Mouse (Mus musculus): ENCODE measurements at regions not wholly inside any gene's neighbourhood (a gene's known extent, or its start where the extent isn't known, plus 50 kb on each side); places are given as distances from the start of the nearest gene placed in this dataset.

DNA sequence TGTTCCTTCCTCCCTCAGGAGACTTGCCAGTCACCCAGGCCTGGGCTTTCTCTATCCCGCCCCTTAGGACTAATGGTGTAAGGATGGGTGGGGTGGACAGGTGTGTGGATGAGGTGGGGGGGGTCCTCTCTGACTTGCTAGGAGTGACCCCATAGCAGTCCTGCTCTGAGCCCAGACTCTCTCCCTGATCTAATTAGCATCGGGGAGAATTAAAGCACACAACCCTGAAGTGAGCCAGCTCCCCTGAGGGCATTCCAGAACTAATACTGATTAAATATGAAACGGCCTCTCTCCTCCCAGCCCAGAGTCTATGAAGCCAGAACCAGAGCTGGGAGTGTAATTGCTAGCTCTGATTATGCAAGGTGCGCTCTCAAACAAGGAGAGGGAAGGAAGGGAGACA is 346.1 kb downstream of the Ptpru start:
- Histone ChIP-seq H3K27me3 (ENCODE audit: control insufficient read depth, insufficient read depth, low read length) (no peaks in the 10 kb centered on the region), H3K4me1 (ENCODE audit: control insufficient read depth, insufficient read depth, low read length) (peaks cover 3% of the 10 kb centered on the region), H3K27ac (ENCODE audit: control insufficient read depth, insufficient read depth, low read depth, low read length) (no peak overlapping the region), H3K4me3 (ENCODE audit: control insufficient read depth, low read depth, low read length) (no peak overlapping the region), H3K36me3 (ENCODE audit: control insufficient read depth, insufficient read depth, low read length) (no peaks in the 10 kb centered on the region)
- TF ChIP-seq CTCF (IDR thresholded peaks at IDR 0.05; ENCODE audit: control insufficient read depth, insufficient read depth, insufficient replicate concordance, low read depth, low read length) (no peak), POLR2A (IDR thresholded peaks at IDR 0.05; ENCODE audit: control insufficient read depth, low read depth, low read length) (no peak)

DNA sequence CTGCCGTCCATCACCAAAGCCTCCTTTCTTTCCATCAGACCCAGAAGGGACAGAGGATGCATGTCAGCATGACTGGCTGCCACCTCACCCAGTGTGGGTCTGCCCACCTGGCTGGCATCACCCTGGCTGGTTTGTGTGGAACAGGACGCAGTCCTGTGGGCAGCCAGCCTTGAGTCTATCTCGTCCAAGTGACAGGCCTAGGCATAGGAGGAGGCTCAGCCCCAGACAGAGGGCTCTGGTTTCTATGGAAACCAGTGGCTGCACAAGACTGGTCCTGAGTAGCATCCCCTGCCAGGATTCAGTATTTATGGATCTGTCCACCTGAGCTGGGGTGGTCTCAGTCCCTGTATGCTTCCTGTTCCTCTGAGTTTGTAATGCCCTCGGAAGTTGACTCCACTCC is 344.4 kb downstream of the Ptpru start:
- Histone ChIP-seq H3K4me3 (ENCODE audit: control insufficient read depth, low read depth, low read length) (no peak overlapping the region), H3K36me3 (ENCODE audit: control insufficient read depth, insufficient read depth, low read length) (no peaks in the 10 kb centered on the region), H3K27me3 (ENCODE audit: control insufficient read depth, insufficient read depth, low read length) (no peaks in the 10 kb centered on the region), H3K27ac (ENCODE audit: control insufficient read depth, insufficient read depth, low read depth, low read length) (no peak overlapping the region), H3K4me1 (ENCODE audit: control insufficient read depth, insufficient read depth, low read length) (peaks cover 3% of the 10 kb centered on the region)
- TF ChIP-seq CTCF (IDR thresholded peaks at IDR 0.05; ENCODE audit: control insufficient read depth, insufficient read depth, insufficient replicate concordance, low read depth, low read length) = no peak
- no peak for TF ChIP-seq POLR2A (IDR thresholded peaks at IDR 0.05; ENCODE audit: control insufficient read depth, low read depth, low read length)

DNA sequence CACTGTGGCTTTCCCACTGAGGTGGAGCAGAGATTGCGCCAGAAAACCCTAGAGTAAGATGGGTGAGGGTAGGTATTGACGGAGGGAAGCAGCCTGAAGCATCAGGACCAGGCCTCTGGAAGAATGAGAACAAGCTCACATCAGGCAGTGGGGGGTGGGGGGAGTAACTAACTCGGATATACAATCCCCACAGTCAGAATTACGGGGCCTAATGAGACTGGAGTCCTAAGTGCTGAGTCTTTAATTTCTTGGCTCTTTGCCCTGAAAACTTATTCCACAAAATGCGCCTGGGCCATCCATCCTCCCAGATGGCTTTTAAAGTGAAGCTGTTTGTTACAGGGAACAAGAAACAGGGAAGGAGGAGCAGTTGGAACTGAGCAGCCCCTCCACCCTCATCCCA is 341.2 kb downstream of the Ptpru start:
- Histone ChIP-seq H3K36me3 (ENCODE audit: control insufficient read depth, insufficient read depth, low read length) (no peaks in the 10 kb centered on the region), H3K27me3 (ENCODE audit: control insufficient read depth, insufficient read depth, low read length) (no peaks in the 10 kb centered on the region), H3K4me1 (ENCODE audit: control insufficient read depth, insufficient read depth, low read length) (no peaks in the 10 kb centered on the region), H3K27ac (ENCODE audit: control insufficient read depth, insufficient read depth, low read depth, low read length) (no peak overlapping the region), H3K4me3 (ENCODE audit: control insufficient read depth, low read depth, low read length) (no peak overlapping the region)
- TF ChIP-seq POLR2A (IDR thresholded peaks at IDR 0.05; ENCODE audit: control insufficient read depth, low read depth, low read length) (no peak), CTCF (IDR thresholded peaks at IDR 0.05; ENCODE audit: control insufficient read depth, insufficient read depth, insufficient replicate concordance, low read depth, low read length) (no peak)

DNA sequence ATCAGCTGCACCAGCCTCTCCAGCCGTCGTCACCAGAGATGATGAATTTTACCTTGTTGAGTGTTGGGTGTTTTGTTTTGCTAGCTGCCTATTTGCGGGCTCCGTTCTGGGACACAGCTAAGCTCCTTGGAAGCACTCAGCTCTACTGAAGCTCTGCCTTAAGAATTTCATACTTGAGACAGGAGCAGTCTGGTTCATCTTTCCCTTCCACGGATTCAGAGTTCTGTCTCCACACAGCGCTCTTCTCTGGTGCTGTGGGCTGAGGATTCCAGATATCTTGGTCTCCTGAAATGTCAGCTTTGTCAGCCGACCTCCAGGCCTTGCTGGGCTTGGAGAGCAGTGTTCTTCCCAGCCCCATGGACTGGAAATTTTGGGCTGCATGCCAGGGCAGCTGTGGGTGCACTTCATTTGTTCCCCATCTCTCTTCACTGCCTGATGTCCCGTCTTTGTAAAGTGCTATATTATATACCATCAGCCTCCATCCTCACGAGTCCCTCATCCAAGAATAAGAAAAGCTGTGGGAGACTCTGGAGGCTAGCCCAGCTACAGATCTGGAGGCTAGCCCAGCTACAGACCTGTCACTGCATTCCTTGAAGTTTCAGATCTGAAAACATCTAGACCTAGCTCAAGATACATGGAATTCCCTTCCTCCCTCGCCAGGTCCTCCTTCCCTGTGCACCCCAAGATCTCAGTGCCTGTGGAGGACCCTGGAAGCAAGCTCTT is 337.0 kb downstream of the Ptpru start:
- Histone ChIP-seq H3K27me3 (ENCODE audit: control insufficient read depth, insufficient read depth, low read length) (no peaks in the 10 kb centered on the region), H3K4me1 (ENCODE audit: control insufficient read depth, insufficient read depth, low read length) (no peaks in the 10 kb centered on the region), H3K36me3 (ENCODE audit: control insufficient read depth, insufficient read depth, low read length) (no peaks in the 10 kb centered on the region), H3K27ac (ENCODE audit: control insufficient read depth, insufficient read depth, low read depth, low read length) (no peak overlapping the region), H3K4me3 (ENCODE audit: control insufficient read depth, low read depth, low read length) (no peak overlapping the region)
- TF ChIP-seq POLR2A (IDR thresholded peaks at IDR 0.05; ENCODE audit: control insufficient read depth, low read depth, low read length) (no peak), CTCF (IDR thresholded peaks at IDR 0.05; ENCODE audit: control insufficient read depth, insufficient read depth, insufficient replicate concordance, low read depth, low read length) (no peak)

DNA sequence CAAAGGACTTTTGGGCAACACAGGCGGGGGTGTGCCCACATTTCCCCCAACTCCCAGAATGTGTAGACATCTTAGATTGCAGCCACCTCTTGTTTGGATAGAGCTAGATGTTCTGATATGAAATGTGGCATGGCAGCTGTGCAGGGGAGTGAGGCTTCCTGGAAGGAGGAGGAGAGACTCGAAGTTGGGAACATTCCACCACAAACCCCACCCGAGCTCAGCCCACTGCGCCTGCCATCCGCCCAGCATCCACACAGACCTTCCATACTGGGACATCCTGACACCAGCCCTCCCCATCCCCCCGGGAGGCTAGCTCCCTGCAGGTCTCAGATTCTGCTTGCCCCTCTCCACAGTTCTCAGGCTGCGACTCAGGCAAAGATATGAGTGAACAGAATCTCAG is 329.9 kb downstream of the Ptpru start:
- H3K4me1 ChIP-seq (ENCODE audit: control insufficient read depth, insufficient read depth, low read length) = no peaks in the 10 kb centered on the region
- no peak overlapping the region for H3K27ac ChIP-seq (ENCODE audit: control insufficient read depth, insufficient read depth, low read depth, low read length)
- TF ChIP-seq POLR2A (IDR thresholded peaks at IDR 0.05; ENCODE audit: control insufficient read depth, low read depth, low read length) (no peak), CTCF (IDR thresholded peaks at IDR 0.05; ENCODE audit: control insufficient read depth, insufficient read depth, insufficient replicate concordance, low read depth, low read length) (no peak)
- no peaks in the 10 kb centered on the region for H3K27me3 ChIP-seq (ENCODE audit: control insufficient read depth, insufficient read depth, low read length)
- no peaks in the 10 kb centered on the region for H3K36me3 ChIP-seq (ENCODE audit: control insufficient read depth, insufficient read depth, low read length)
- H3K4me3 ChIP-seq (ENCODE audit: control insufficient read depth, low read depth, low read length) = no peak overlapping the region

DNA sequence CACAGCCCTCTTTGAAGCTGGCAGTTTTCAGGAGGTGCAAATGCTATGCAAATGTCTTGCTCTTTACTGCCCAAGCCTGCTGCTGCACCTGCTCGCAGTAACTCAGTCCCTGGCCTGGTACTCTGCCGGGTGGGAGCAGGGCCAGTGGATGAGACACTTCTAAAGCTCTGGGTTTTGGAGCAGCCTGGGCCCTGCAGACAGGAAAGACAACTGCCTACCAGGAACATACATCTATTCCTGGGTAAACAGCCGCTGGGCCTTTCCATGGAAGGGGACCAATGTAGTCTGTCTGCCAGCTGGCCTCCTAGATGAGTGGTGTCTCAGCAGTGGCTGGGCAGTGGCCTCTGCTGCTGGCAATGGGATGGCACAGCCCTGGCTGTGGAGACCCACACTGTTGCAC is 326.5 kb downstream of the Ptpru start:
- H3K27me3 ChIP-seq (ENCODE audit: control insufficient read depth, insufficient read depth, low read length) = no peaks in the 10 kb centered on the region
- no peak overlapping the region for H3K27ac ChIP-seq (ENCODE audit: control insufficient read depth, insufficient read depth, low read depth, low read length)
- H3K4me3 ChIP-seq (ENCODE audit: control insufficient read depth, low read depth, low read length) = no peak overlapping the region
- H3K36me3 ChIP-seq (ENCODE audit: control insufficient read depth, insufficient read depth, low read length) = no peaks in the 10 kb centered on the region
- TF ChIP-seq CTCF (IDR thresholded peaks at IDR 0.05; ENCODE audit: control insufficient read depth, insufficient read depth, insufficient replicate concordance, low read depth, low read length) = no peak
- TF ChIP-seq POLR2A (IDR thresholded peaks at IDR 0.05; ENCODE audit: control insufficient read depth, low read depth, low read length) = no peak
- no peaks in the 10 kb centered on the region for H3K4me1 ChIP-seq (ENCODE audit: control insufficient read depth, insufficient read depth, low read length)

DNA sequence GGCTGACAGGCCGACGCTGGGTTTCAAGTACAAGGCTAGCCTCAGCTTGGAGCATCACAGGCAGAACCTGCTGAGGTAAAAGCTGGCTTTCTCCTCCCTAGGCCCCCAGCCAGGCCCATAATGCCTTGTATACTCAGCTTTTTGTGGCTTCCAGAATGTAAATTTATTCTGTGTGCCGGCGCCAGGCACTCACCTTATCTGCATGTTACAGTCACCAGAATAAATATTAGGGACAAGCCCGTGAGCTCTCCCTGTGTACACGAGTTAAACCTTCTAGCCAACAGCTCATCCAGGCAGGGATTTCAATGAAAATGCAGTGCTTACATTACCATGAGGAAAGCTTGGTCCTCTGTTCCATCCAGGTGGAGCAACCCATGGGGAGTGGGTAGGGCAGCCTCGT is 325.3 kb downstream of the Ptpru start:
- Histone ChIP-seq H3K4me3 (ENCODE audit: control insufficient read depth, low read depth, low read length) (no peak overlapping the region), H3K27ac (ENCODE audit: control insufficient read depth, insufficient read depth, low read depth, low read length) (no peak overlapping the region), H3K4me1 (ENCODE audit: control insufficient read depth, insufficient read depth, low read length) (no peaks in the 10 kb centered on the region), H3K27me3 (ENCODE audit: control insufficient read depth, insufficient read depth, low read length) (no peaks in the 10 kb centered on the region), H3K36me3 (ENCODE audit: control insufficient read depth, insufficient read depth, low read length) (no peaks in the 10 kb centered on the region)
- no peak for TF ChIP-seq POLR2A (IDR thresholded peaks at IDR 0.05; ENCODE audit: control insufficient read depth, low read depth, low read length)

Data from testis, adult 2 months (tissue).